Mouse (Mus musculus) urinary bladder, postnatal 4 days (tissue): ENCODE measurements at regions not wholly inside any gene's neighbourhood (a gene's known extent, or its start where the extent isn't known, plus 50 kb on each side); places are given as distances from the start of the nearest gene placed in this dataset.

Source experiments
- DNase-seq, 2 experiments: peaks; one replicate each; pipeline ENCODE4 v3.0.0; 2021 to 2022; ENCODE audit warnings: low spot score in 2 of 2

GRCm38 (mm10) chr3:128226930-128227585 lies 330.9 kb upstream of the Fam241a start:
- DNase-seq = no peak

GRCm38 (mm10) chr3:128226503-128226902 lies 330.4 kb upstream of the Fam241a start:
- no peak for DNase-seq

- no peak for DNase-seq
Measured at GRCm38 (mm10) chr3:128222344-128222743, 326.2 kb upstream of the Fam241a start.

GRCm38 (mm10) chr3:128221625-128222024 lies 325.5 kb upstream of the Fam241a start:
- DNase-seq = no peak

GRCm38 (mm10) chr3:128220776-128221550 lies 324.8 kb upstream of the Fam241a start:
- no peak for DNase-seq

- no peak for DNase-seq
Measured at GRCm38 (mm10) chr3:128217765-128218415, 321.8 kb upstream of the Fam241a start.

- DNase-seq = peak in 1 of 2 experiments; percentile 33
Measured at GRCm38 (mm10) chr3:128212256-128212655, 316.1 kb upstream of the Fam241a start.

- DNase-seq = no peak
Measured at GRCm38 (mm10) chr3:128210591-128210990, 314.5 kb upstream of the Fam241a start.

GRCm38 (mm10) chr3:128206948-128207347 lies 310.8 kb upstream of the Fam241a start:
- no peak for DNase-seq

GRCm38 (mm10) chr3:128206483-128206882 lies 310.4 kb upstream of the Fam241a start:
- DNase-seq = no peak

- no peak for DNase-seq
Measured at GRCm38 (mm10) chr3:128200574-128201235, 304.6 kb upstream of the Fam241a start.

GRCm38 (mm10) chr3:128199466-128199865 lies 303.3 kb upstream of the Fam241a start:
- DNase-seq = no peak

- no peak for DNase-seq
Measured at GRCm38 (mm10) chr3:128192046-128192800, 296.1 kb upstream of the Fam241a start.

- no peak for DNase-seq
Measured at GRCm38 (mm10) chr3:128187330-128188044, 291.4 kb upstream of the Fam241a start.

- no peak for DNase-seq
Measured at GRCm38 (mm10) chr3:128186278-128186677, 290.2 kb upstream of the Fam241a start.

GRCm38 (mm10) chr3:128181221-128181908 lies 285.2 kb upstream of the Fam241a start:
- no peak for DNase-seq

- no peak for DNase-seq
Measured at GRCm38 (mm10) chr3:128149216-128149615, 253.1 kb upstream of the Fam241a start.

GRCm38 (mm10) chr3:128145329-128145728 lies 249.2 kb upstream of the Fam241a start:
- no peak for DNase-seq

GRCm38 (mm10) chr3:128127836-128128235 lies 231.7 kb upstream of the Fam241a start:
- DNase-seq = no peak

- DNase-seq = no peak
Measured at GRCm38 (mm10) chr3:128126664-128127063, 230.5 kb upstream of the Fam241a start.
